In the genomic region with DNA sequence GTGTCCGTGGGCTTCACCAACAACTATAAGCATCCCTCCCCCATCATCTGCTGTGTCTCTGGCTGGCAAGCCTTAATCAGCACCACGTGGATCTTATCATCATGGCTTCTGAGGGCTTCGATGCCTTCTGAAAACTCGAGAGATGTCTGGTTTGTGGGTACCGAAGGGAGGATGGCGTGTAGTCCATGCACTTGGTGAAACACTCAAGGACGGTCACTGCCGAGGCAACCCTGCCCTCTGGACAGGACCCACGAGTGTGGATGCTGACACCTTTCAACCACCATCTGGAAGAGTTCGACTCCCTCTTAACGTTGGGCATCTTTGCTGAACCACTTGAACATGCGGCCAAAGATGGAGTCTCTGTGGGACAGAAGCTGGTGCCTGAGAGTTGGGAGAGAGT, we compare ENCODE assay signal across 26 mouse cellular contexts. TPM values are rescaled to one million over a fixed set of nuclear protein-coding genes. Genes with fewer than 3 reads are reported as not detected.
DNase-seq lines count a peak whose midpoint lies in the region; ATAC-seq and TF ChIP-seq lines count a peak whose summit lies in the region.
"Had no signal": no experiment of that assay in that cellular context is flagged by ENCODE, and none has a peak within 500 bp of the region (broad histone marks: within the 10 kb centered on the region; RNA-seq: fewer than 3 reads in every experiment).

No protein-coding gene starts in this region.

- no peak overlapping the region for H3K27ac ChIP-seq in gastrocnemius, adult 2 months
- no peak overlapping the region for H3K27ac ChIP-seq in midbrain, embryonic 11.5 days (ENCODE audit: low read depth, low read length)
- H3K27ac ChIP-seq in midbrain, embryonic 13.5 days = no peak overlapping the region
- no peak overlapping the region for H3K27ac ChIP-seq in forebrain, embryonic 13.5 days
- H3K27ac ChIP-seq: embryonic facial prominence, embryonic 10.5 days; embryonic facial prominence, embryonic 12.5 days; forebrain, embryonic 10.5 days; forebrain, embryonic 12.5 days; forebrain, embryonic 15.5 days had no signal

- no peaks in the 10 kb centered on the region for H3K36me3 ChIP-seq in midbrain, embryonic 11.5 days (ENCODE audit: control insufficient read depth, insufficient read depth, low read length)
- no peaks in the 10 kb centered on the region for H3K36me3 ChIP-seq in midbrain, embryonic 13.5 days
- H3K36me3 ChIP-seq in forebrain, embryonic 13.5 days (ENCODE audit: poor library complexity, severe bottlenecking) = peaks cover 19% of the 10 kb centered on the region; the same call in 1 of the 2 replicates
- H3K36me3 ChIP-seq: forebrain, embryonic 15.5 days had no signal

- intact Hi-C loops in gastrocnemius, adult 2 months (cut with DNase I) = no loop called here
- intact Hi-C loops in gastrocnemius, postnatal 14 days (cut with DNase I; ENCODE audit: low total_unique reads) = loop anchor here (2.0 kb wide), 1 partner anchor 50 kb away; no protein-coding TSS in a partner anchor

- H3K4me1 ChIP-seq in midbrain, embryonic 11.5 days (ENCODE audit: control insufficient read depth, insufficient read depth, low read length) = no peaks in the 10 kb centered on the region
- H3K4me1 ChIP-seq in midbrain, embryonic 13.5 days (replicated peaks) = peaks cover 7% of the 10 kb centered on the region
- H3K4me1 ChIP-seq in forebrain, embryonic 13.5 days = peaks cover 9% of the 10 kb centered on the region; the same call in 1 of the 2 replicates

- ATAC-seq in midbrain, embryonic 11.5 days (ENCODE audit: low FRiP score) = no peak
- no peak for ATAC-seq in midbrain, embryonic 13.5 days
- ATAC-seq in forebrain, embryonic 13.5 days = no peak
- ATAC-seq: CD4-positive, CD25-positive, alpha-beta regulatory T cell, adult 4 months; forebrain, embryonic 15.5 days; forebrain, postnatal 0 days had no signal

- H3K4me2 ChIP-seq in midbrain, embryonic 11.5 days = no peak overlapping the region
- no peak overlapping the region for H3K4me2 ChIP-seq in midbrain, embryonic 13.5 days (replicated peaks)
- H3K4me2 ChIP-seq in forebrain, embryonic 13.5 days = no peak overlapping the region
- H3K4me2 ChIP-seq: embryonic facial prominence, embryonic 12.5 days; forebrain, embryonic 12.5 days; forebrain, embryonic 15.5 days had no signal

- no peak for TF ChIP-seq CTCF in gastrocnemius, adult 2 months (IDR thresholded peaks at IDR 0.05)

- no peaks in the 10 kb centered on the region for H3K27me3 ChIP-seq in midbrain, embryonic 11.5 days (ENCODE audit: control insufficient read depth, insufficient read depth, low read length)
- H3K27me3 ChIP-seq in midbrain, embryonic 13.5 days = no peaks in the 10 kb centered on the region
- H3K27me3 ChIP-seq in forebrain, embryonic 13.5 days = no peaks in the 10 kb centered on the region
- H3K27me3 ChIP-seq: CH12.LX; embryonic facial prominence, embryonic 12.5 days; forebrain, embryonic 12.5 days; forebrain, embryonic 15.5 days had no signal

- DNase-seq in gastrocnemius, adult 2 months = peak; percentile 5
- DNase-seq in gastrocnemius, postnatal 14 days = no peak
- DNase-seq in midbrain, embryonic 11.5 days (ENCODE audit: low spot score, missing footprints) = peak; percentile 28
- DNase-seq: adrenal gland, adult 2 months; adrenal gland, postnatal 10 days; adrenal gland, postnatal 36 days; B cell, adult 2 months; cerebellum, adult 11-12 months; cerebellum, adult 2 months; cerebellum, adult 9-10 months; cerebellum, postnatal 10 days; cerebellum, postnatal 25 days; forebrain, postnatal 0 days had no signal

- no peak overlapping the region for H3K9ac ChIP-seq in midbrain, embryonic 11.5 days (ENCODE audit: low read length)
- no peak overlapping the region for H3K9ac ChIP-seq in midbrain, embryonic 13.5 days (replicated peaks)
- H3K9ac ChIP-seq in forebrain, embryonic 13.5 days = no peak overlapping the region
- H3K9ac ChIP-seq: embryonic facial prominence, embryonic 12.5 days; forebrain, embryonic 12.5 days; forebrain, embryonic 15.5 days; forebrain, postnatal 0 days had no signal

- no peaks in the 10 kb centered on the region for H3K9me3 ChIP-seq in midbrain, embryonic 11.5 days (ENCODE audit: control insufficient read depth, low read length)
- no peaks in the 10 kb centered on the region for H3K9me3 ChIP-seq in midbrain, embryonic 13.5 days
- no peaks in the 10 kb centered on the region for H3K9me3 ChIP-seq in forebrain, embryonic 13.5 days (replicated peaks)
- H3K9me3 ChIP-seq: embryonic facial prominence, embryonic 12.5 days; forebrain, embryonic 12.5 days; forebrain, embryonic 15.5 days had no signal

- WGBS in midbrain, embryonic 11.5 days = 95% methylated on average over 12 of the region's 12 CpGs
- 91% methylated on average over 12 of the region's 12 CpGs for WGBS in midbrain, embryonic 13.5 days
- WGBS in forebrain, embryonic 13.5 days = 91% methylated on average over 12 of the region's 12 CpGs

- H3K4me3 ChIP-seq in gastrocnemius, adult 2 months = no peak overlapping the region
- H3K4me3 ChIP-seq in midbrain, embryonic 11.5 days (ENCODE audit: low read depth, low read length) = no peak overlapping the region
- H3K4me3 ChIP-seq in midbrain, embryonic 13.5 days (replicated peaks) = no peak overlapping the region
- H3K4me3 ChIP-seq in forebrain, embryonic 13.5 days = no peak overlapping the region
- H3K4me3 ChIP-seq: embryonic facial prominence, embryonic 10.5 days; embryonic facial prominence, embryonic 12.5 days; erythroblast, embryonic 14.5 days; forebrain, embryonic 10.5 days; forebrain, embryonic 12.5 days; forebrain, embryonic 15.5 days had no signal

RNA-seq across cellular contexts. Expression of gene Trim56, which starts 5.1 kb away (rescaled TPM):
- 1 to 10 TPM; 7.5 to 9.3 TPM for total RNA-seq in gastrocnemius, adult 2 months (2021)
- total RNA-seq in gastrocnemius, postnatal 14 days (2021) = 1 to 10 TPM; 7.6 to 9.1 TPM
- 4.5 and 4.8 TPM in 2 replicates for polyA plus RNA-seq in midbrain, embryonic 11.5 days (2014; fragmentation: Nextera tagmentation; extraction: Ambion mirVana)
- polyA plus RNA-seq in midbrain, embryonic 13.5 days (2015; fragmentation: Nextera tagmentation; extraction: Ambion mirVana) = 2.6 and 4.2 TPM in 2 replicates
- 3.6 and 4.4 TPM in 2 replicates for polyA plus RNA-seq in forebrain, embryonic 13.5 days (2015; fragmentation: Nextera tagmentation; extraction: Ambion mirVana)

RNA-seq across cellular contexts. Expression of gene Muc3, which starts 38.3 kb away (rescaled TPM):
- total RNA-seq in gastrocnemius, adult 2 months (2021) = not detected
- total RNA-seq in gastrocnemius, postnatal 14 days (2021) = not detected
- polyA plus RNA-seq in midbrain, embryonic 11.5 days (2014; fragmentation: Nextera tagmentation; extraction: Ambion mirVana) = not detected in 2 replicates
- not detected in 2 replicates for polyA plus RNA-seq in midbrain, embryonic 13.5 days (2015; fragmentation: Nextera tagmentation; extraction: Ambion mirVana)
- polyA plus RNA-seq in forebrain, embryonic 13.5 days (2015; fragmentation: Nextera tagmentation; extraction: Ambion mirVana) = not detected in 2 replicates
- total RNA-seq: adrenal gland, adult 2 months; adrenal gland, postnatal 10 days; adrenal gland, postnatal 36 days; CH12.LX; forebrain, postnatal 0 days; G1E had no signal
- polyA plus RNA-seq: adrenal gland, adult 2 months; CD4-positive, CD25-positive, alpha-beta regulatory T cell, adult 4 months; cerebellum, adult 2 months; cortical plate, adult 2 months; embryonic facial prominence, embryonic 10.5 days; embryonic facial prominence, embryonic 12.5 days; embryonic facial prominence, embryonic 14.5 days; erythroblast, embryonic 14.5 days; forebrain, embryonic 10.5 days; forebrain, embryonic 12.5 days; forebrain, embryonic 15.5 days; forebrain, postnatal 0 days; G1E had no signal

RNA-seq across cellular contexts. Expression of gene Serpine1, which starts 38.8 kb away (rescaled TPM):
- total RNA-seq in gastrocnemius, adult 2 months (2021) = 1 to 10 TPM; 2.5 to 2.8 TPM
- 1 to 10 TPM; 1.2 to 1.9 TPM for total RNA-seq in gastrocnemius, postnatal 14 days (2021)
- polyA plus RNA-seq in midbrain, embryonic 11.5 days (2014; fragmentation: Nextera tagmentation; extraction: Ambion mirVana) = not detected in 2 replicates
- 0.17 TPM in 1 of 2 replicates, not detected in the other for polyA plus RNA-seq in midbrain, embryonic 13.5 days (2015; fragmentation: Nextera tagmentation; extraction: Ambion mirVana)
- 0.14 and 0.21 TPM in 2 replicates for polyA plus RNA-seq in forebrain, embryonic 13.5 days (2015; fragmentation: Nextera tagmentation; extraction: Ambion mirVana)
- polyA plus RNA-seq: erythroblast, embryonic 14.5 days had no signal
